Mouse (Mus musculus): ENCODE results near the gene Vcam1. TPM values are rescaled to one million over a fixed set of nuclear protein-coding genes. Genes with fewer than 3 reads are reported as not detected.

Vcam1 gene
- polyA plus RNA-seq, 1 experiment from 2014 or later: 17.9 TPM

- no peaks in the 10 kb centered on the region for H3K36me3 ChIP-seq (ENCODE audit: control insufficient read depth, insufficient read depth, low read length)
- DNase-seq (ENCODE audit: low spot score): no peak
- H3K27ac ChIP-seq (ENCODE audit: low read depth): no peak overlapping the region
- no peaks in the 10 kb centered on the region for H3K9me3 ChIP-seq (ENCODE audit: control insufficient read depth, low read length)
- H3K9ac ChIP-seq (ENCODE audit: low read length): no peak overlapping the region
- no peak overlapping the region for H3K4me3 ChIP-seq (ENCODE audit: low read depth, low read length)
- H3K27me3 ChIP-seq (replicated peaks; ENCODE audit: control insufficient read depth, insufficient read depth, low read length): no peaks in the 10 kb centered on the region
- no peak for ATAC-seq (replicated peaks; ENCODE audit: low FRiP score, low TSS enrichment, low read depth)
- H3K4me2 ChIP-seq (ENCODE audit: low read length): no peak overlapping the region
- WGBS: 63% methylated on average over 13 of the region's 13 CpGs
- no peaks in the 10 kb centered on the region for H3K4me1 ChIP-seq (replicated peaks; ENCODE audit: control insufficient read depth, insufficient read depth, low read length)
Observed at GRCm38 (mm10) chr3:116157447-116157990, 28.0 kb upstream of the Vcam1 start.

DNA sequence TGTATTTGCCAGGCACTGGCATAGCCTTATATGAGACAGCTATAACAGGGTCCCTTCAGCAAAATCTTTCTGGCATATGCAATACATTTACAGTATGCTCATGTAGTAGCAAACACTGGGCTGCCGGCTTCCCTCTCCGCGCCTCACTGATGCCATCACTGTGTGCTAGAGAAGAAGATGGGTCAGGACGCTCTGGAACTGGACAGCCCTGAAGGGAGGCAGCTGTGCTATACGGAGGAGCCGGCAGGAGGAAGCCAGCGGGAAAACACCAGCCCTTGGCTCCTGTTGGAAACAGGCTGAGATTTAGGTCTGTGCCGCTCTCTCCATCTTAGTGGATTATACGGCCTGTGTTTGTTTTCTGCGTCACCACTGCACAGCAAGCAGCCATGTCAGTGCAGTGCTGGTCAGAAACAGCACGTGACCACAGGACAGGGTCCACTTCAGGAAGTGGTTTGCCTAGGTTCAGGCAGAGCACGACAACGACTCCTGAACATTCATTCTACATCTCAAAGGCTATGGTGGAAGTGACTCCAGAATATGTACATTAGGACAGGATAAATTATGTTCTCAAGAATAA, 20.7 kb upstream of the Vcam1 start:
- no peak overlapping the region for H3K4me2 ChIP-seq (ENCODE audit: low read length)
- DNase-seq (ENCODE audit: low spot score): no peak

DNA sequence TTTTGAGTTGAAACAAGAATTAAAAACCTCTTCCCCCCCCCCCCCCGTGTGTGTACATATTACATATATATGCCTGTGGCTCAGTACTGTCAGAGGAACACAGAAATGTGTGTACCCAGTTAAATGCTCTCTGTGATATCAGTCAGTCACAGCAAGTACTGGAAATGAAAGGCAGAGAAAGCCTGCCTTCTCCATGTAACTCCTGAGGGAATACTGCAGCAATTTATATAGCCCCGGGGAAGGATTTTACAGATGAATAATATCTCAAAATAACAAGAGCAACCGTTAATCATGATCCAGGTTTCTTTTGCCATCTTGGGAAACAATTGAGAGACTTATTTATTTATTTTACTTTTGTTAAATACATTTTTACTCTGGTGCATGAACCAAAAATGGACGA, 19.6 kb upstream of the Vcam1 start:
- Histone ChIP-seq H3K27ac (ENCODE audit: low read depth) (no peak overlapping the region), H3K4me3 (ENCODE audit: low read depth, low read length) (no peak overlapping the region), H3K4me2 (ENCODE audit: low read length) (no peak overlapping the region), H3K4me1 (replicated peaks; ENCODE audit: control insufficient read depth, insufficient read depth, low read length) (peaks cover 5% of the 10 kb centered on the region; the same call in 1 of the 2 replicates), H3K9ac (ENCODE audit: low read length) (no peak overlapping the region), H3K9me3 (ENCODE audit: control insufficient read depth, low read length) (no peaks in the 10 kb centered on the region), H3K27me3 (replicated peaks; ENCODE audit: control insufficient read depth, insufficient read depth, low read length) (no peaks in the 10 kb centered on the region), H3K36me3 (ENCODE audit: control insufficient read depth, insufficient read depth, low read length) (no peaks in the 10 kb centered on the region)
- ATAC-seq (replicated peaks; ENCODE audit: low FRiP score, low TSS enrichment, low read depth): no peak
- DNase-seq (ENCODE audit: low spot score): no peak
- WGBS: 60% methylated on average over 4 of the region's 4 CpGs

More for the DNA sequence above, 20.7 kb upstream of the Vcam1 start:
- H3K9me3 ChIP-seq (ENCODE audit: control insufficient read depth, low read length): no peaks in the 10 kb centered on the region
- no peaks in the 10 kb centered on the region for H3K27me3 ChIP-seq (replicated peaks; ENCODE audit: control insufficient read depth, insufficient read depth, low read length)
- 65% methylated on average over 13 of the region's 13 CpGs for WGBS
- H3K4me3 ChIP-seq (ENCODE audit: low read depth, low read length): no peak overlapping the region
- H3K27ac ChIP-seq (ENCODE audit: low read depth): no peak overlapping the region
- no peaks in the 10 kb centered on the region for H3K36me3 ChIP-seq (ENCODE audit: control insufficient read depth, insufficient read depth, low read length)
- no peak for ATAC-seq (replicated peaks; ENCODE audit: low FRiP score, low TSS enrichment, low read depth)
- peaks cover 5% of the 10 kb centered on the region; the same call in 1 of the 2 replicates for H3K4me1 ChIP-seq (replicated peaks; ENCODE audit: control insufficient read depth, insufficient read depth, low read length)
- no peak overlapping the region for H3K9ac ChIP-seq (ENCODE audit: low read length)

DNA sequence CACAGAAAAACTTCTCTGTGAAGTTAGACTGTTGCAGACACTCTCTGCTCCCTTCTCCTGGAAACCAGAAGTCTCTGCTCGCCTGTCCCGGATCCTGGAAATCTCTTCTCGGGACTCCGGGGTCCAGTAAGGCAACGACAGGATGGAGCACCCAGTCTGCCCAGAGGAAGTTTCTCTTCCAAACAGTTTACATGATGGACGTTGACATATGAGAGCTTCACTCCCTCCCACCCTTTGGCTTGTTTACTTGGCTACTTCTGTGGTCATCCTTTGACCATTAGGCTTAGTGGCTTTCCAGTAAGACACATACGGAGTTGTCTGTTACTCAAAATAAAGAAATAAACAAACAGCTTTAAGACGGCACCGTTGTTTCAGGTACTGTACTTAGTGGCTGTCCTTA, 19.2 kb upstream of the Vcam1 start:
- Histone ChIP-seq H3K4me3 (ENCODE audit: low read depth, low read length) (no peak overlapping the region), H3K27ac (ENCODE audit: low read depth) (no peak overlapping the region), H3K4me2 (ENCODE audit: low read length) (no peak overlapping the region), H3K4me1 (replicated peaks; ENCODE audit: control insufficient read depth, insufficient read depth, low read length) (peaks cover 5% of the 10 kb centered on the region; the same call in 1 of the 2 replicates), H3K9me3 (ENCODE audit: control insufficient read depth, low read length) (no peaks in the 10 kb centered on the region), H3K9ac (ENCODE audit: low read length) (no peak overlapping the region), H3K36me3 (ENCODE audit: control insufficient read depth, insufficient read depth, low read length) (no peaks in the 10 kb centered on the region), H3K27me3 (replicated peaks; ENCODE audit: control insufficient read depth, insufficient read depth, low read length) (no peaks in the 10 kb centered on the region)
- WGBS: 40% methylated on average over 9 of the region's 9 CpGs
- ATAC-seq (replicated peaks; ENCODE audit: low FRiP score, low TSS enrichment, low read depth) (no peak), DNase-seq (ENCODE audit: low spot score) (no peak)

DNA sequence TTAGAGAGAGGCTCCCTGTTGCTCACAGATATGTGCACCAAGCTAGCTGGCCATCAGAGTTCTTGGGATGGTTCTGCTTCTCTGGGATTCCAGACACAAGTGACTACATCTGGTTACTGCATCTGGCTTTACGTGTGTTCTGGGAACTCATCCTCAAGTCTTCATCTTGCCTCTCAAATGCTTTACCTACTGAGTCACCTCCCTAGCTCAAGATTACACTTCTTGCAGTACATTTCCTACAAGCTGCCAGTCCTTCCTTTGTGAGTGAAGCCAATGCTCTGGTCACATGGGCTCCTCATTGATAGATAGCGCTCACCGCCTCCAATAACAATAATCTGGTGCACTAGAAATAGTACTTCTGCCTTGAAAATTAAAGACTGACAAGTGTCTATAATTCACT, 11.7 kb upstream of the Vcam1 start:
- no peak for DNase-seq (ENCODE audit: low spot score)
- H3K27me3 ChIP-seq (replicated peaks; ENCODE audit: control insufficient read depth, insufficient read depth, low read length): no peaks in the 10 kb centered on the region
- H3K4me3 ChIP-seq (ENCODE audit: low read depth, low read length): no peak overlapping the region
- H3K9me3 ChIP-seq (ENCODE audit: control insufficient read depth, low read length): no peaks in the 10 kb centered on the region
- 87% methylated on average over 3 of the region's 3 CpGs for WGBS
- no peak overlapping the region for H3K4me2 ChIP-seq (ENCODE audit: low read length)
- no peak for ATAC-seq (replicated peaks; ENCODE audit: low FRiP score, low TSS enrichment, low read depth)
- H3K4me1 ChIP-seq (replicated peaks; ENCODE audit: control insufficient read depth, insufficient read depth, low read length): no peaks in the 10 kb centered on the region
- no peak overlapping the region for H3K27ac ChIP-seq (ENCODE audit: low read depth)
- H3K9ac ChIP-seq (ENCODE audit: low read length): no peak overlapping the region
- no peaks in the 10 kb centered on the region for H3K36me3 ChIP-seq (ENCODE audit: control insufficient read depth, insufficient read depth, low read length)

- H3K4me1 ChIP-seq (replicated peaks; ENCODE audit: control insufficient read depth, insufficient read depth, low read length): no peaks in the 10 kb centered on the region
- ATAC-seq (replicated peaks; ENCODE audit: low FRiP score, low TSS enrichment, low read depth) (no peak), DNase-seq (ENCODE audit: low spot score) (no peak)
- 64% methylated on average over 5 of the region's 5 CpGs for WGBS
- H3K36me3 ChIP-seq (ENCODE audit: control insufficient read depth, insufficient read depth, low read length): no peaks in the 10 kb centered on the region
- no peak overlapping the region for H3K27ac ChIP-seq (ENCODE audit: low read depth)
- no peak overlapping the region for H3K9ac ChIP-seq (ENCODE audit: low read length)
- no peaks in the 10 kb centered on the region for H3K27me3 ChIP-seq (replicated peaks; ENCODE audit: control insufficient read depth, insufficient read depth, low read length)
- H3K4me2 ChIP-seq (ENCODE audit: low read length): no peak overlapping the region
- H3K4me3 ChIP-seq (ENCODE audit: low read depth, low read length): no peak overlapping the region
- no peaks in the 10 kb centered on the region for H3K9me3 ChIP-seq (ENCODE audit: control insufficient read depth, low read length)
Observed at GRCm38 (mm10) chr3:116139000-116139399, 9.5 kb upstream of the Vcam1 start.

GRCm38 (mm10) chr3:116138081-116138480, 8.6 kb upstream of the Vcam1 start:
- 82% methylated on average over 5 of the region's 5 CpGs for WGBS

GRCm38 (mm10) chr3:116133363-116133762, 3.9 kb upstream of the Vcam1 start:
- no peak for ATAC-seq (replicated peaks; ENCODE audit: low FRiP score, low TSS enrichment, low read depth)
- Histone ChIP-seq H3K9me3 (ENCODE audit: control insufficient read depth, low read length) (no peaks in the 10 kb centered on the region), H3K9ac (ENCODE audit: low read length) (no peak overlapping the region), H3K27ac (ENCODE audit: low read depth) (no peak overlapping the region), H3K4me3 (ENCODE audit: low read depth, low read length) (no peak overlapping the region), H3K4me2 (ENCODE audit: low read length) (no peak overlapping the region), H3K27me3 (replicated peaks; ENCODE audit: control insufficient read depth, insufficient read depth, low read length) (no peaks in the 10 kb centered on the region), H3K36me3 (ENCODE audit: control insufficient read depth, insufficient read depth, low read length) (no peaks in the 10 kb centered on the region), H3K4me1 (replicated peaks; ENCODE audit: control insufficient read depth, insufficient read depth, low read length) (peaks cover 2% of the 10 kb centered on the region; the same call in 1 of the 2 replicates)
- 48% methylated on average over 5 of the region's 5 CpGs for WGBS
- no peak for DNase-seq (ENCODE audit: low spot score)

More at GRCm38 (mm10) chr3:116138081-116138480, 8.6 kb upstream of the Vcam1 start:
- Histone ChIP-seq H3K4me3 (ENCODE audit: low read depth, low read length) (no peak overlapping the region), H3K27ac (ENCODE audit: low read depth) (no peak overlapping the region), H3K27me3 (replicated peaks; ENCODE audit: control insufficient read depth, insufficient read depth, low read length) (no peaks in the 10 kb centered on the region), H3K9me3 (ENCODE audit: control insufficient read depth, low read length) (no peaks in the 10 kb centered on the region), H3K4me1 (replicated peaks; ENCODE audit: control insufficient read depth, insufficient read depth, low read length) (0 out of 2 replicates have a peak, but pooled peaks cover 2% of the 10 kb centered on the region), H3K9ac (ENCODE audit: low read length) (no peak overlapping the region), H3K4me2 (ENCODE audit: low read length) (no peak overlapping the region), H3K36me3 (ENCODE audit: control insufficient read depth, insufficient read depth, low read length) (no peaks in the 10 kb centered on the region)
- ATAC-seq (replicated peaks; ENCODE audit: low FRiP score, low TSS enrichment, low read depth) (no peak), DNase-seq (ENCODE audit: low spot score) (no peak)

GRCm38 (mm10) chr3:116130711-116131110, 1.2 kb upstream of the Vcam1 start:
- no peak overlapping the region for H3K9ac ChIP-seq (ENCODE audit: low read length)
- no peaks in the 10 kb centered on the region for H3K27me3 ChIP-seq (replicated peaks; ENCODE audit: control insufficient read depth, insufficient read depth, low read length)
- H3K4me1 ChIP-seq (replicated peaks; ENCODE audit: control insufficient read depth, insufficient read depth, low read length): peaks cover 15% of the 10 kb centered on the region
- no peaks in the 10 kb centered on the region for H3K9me3 ChIP-seq (ENCODE audit: control insufficient read depth, low read length)
- DNase-seq (ENCODE audit: low spot score) (no peak), ATAC-seq (replicated peaks; ENCODE audit: low FRiP score, low TSS enrichment, low read depth) (no peak)
- no peak overlapping the region for H3K27ac ChIP-seq (ENCODE audit: low read depth)
- H3K4me3 ChIP-seq (ENCODE audit: low read depth, low read length): no peak overlapping the region
- H3K4me2 ChIP-seq (ENCODE audit: low read length): no peak overlapping the region
- 89% methylated on average over 3 of the region's 3 CpGs for WGBS
- no peaks in the 10 kb centered on the region for H3K36me3 ChIP-seq (ENCODE audit: control insufficient read depth, insufficient read depth, low read length)

Data from intestine, embryonic 14.5 days (tissue).